Mouse (Mus musculus): ENCODE results near the gene Ttyh2. TPM values are rescaled to one million over a fixed set of nuclear protein-coding genes. Genes with fewer than 3 reads are reported as not detected.

Ttyh2 gene
- polyA plus RNA-seq (2012; rRNA removed; ENCODE audit: low replicate concordance), result 67.9 and 109 TPM in 2 replicates

DNA sequence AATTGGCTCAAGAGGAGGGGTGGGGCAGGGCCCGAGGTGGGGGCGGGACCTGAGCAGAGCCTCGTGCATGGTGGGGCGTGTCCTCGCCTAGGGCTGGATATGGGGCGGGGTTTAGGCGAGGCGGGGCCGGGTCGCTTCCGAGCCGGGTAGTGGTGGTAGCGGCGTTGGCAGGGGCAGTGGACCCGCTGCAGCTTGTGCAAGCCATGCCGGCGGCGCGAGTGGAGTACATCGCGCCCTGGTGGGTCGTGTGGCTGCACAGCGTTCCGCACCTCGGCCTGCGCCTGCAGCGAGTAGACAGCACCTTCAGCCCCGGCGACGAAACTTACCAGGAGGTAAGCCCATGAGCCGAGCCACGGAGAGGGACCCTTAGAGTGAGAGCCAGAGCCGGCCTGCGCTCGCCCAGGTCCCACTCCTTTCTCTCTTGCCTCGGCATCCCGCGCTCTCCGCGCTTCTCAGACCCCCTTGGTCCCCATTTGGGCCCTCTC is at the start of gene Ttyh2:
TSS of gene Ttyh2 (plus strand) at position 91 of the 485 bp plus-strand sequence.

DNA sequence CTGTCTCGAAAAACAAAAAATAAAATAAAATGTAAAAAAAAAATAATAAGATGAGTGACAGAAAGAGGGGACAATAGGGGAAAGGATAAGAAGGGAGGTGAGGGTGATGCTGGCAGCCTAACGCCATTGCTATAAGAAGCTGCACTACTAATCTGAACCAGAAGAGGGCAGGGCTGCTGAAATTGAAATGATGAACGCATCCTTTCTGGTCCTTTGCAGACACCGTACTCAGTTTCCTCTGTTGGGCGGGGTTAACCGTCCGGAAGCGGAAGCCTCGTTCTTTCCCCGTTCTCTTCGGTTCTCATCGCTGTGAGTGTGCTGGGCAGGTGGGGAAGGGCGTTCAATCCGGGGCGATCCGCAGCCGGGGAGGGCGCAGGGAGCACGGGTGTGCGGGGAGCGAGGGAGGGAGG is 6.9 kb upstream of the Ttyh2 start, which contains the start of gene Rpl38:
TSS of gene Rpl38 (plus strand) at position 224 of the 410 bp plus-strand sequence.

DNA sequence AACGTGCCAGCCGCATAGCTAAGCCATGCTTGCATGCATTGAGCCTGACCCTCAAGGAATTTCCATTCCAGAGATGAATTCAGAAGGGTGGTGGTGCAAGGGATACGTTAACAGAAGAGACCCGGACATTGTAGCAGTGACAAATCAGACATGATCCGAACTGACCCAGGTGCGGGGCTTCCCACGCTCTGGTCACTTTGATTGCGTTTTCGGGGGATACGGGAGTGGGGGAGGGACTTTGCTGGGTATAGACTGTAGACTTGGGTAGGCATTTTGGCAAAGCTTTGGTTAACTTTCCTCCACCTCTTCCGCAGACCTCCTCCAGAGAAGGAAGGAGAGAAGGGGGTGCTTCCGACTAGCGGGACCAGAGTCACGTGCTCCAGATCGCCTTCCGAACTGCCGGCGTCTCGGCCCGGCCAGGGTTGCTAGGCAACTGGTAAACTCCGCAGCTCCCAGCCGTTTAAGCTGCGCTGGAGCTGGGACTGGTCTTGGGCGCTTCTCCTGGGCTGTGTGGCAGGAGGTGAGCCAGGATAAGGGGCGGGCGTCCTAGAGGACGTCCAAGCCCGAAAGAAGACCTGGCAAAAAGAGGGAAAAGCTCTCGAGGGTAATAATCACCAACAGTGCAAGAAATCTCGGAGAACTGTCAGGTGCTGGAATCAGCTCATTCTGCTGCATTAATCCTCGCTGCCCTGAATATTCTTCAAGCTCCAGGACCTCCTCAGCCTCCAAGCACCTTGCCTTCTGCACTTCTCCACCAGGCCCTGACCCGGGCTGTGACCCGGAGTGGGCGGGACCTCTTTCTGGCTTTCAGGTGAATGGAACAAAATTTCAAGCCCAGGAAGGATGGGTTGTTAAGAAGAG is 52.0 kb downstream of the Ttyh2 start, which contains the start of gene Dnaic2:
TSS of gene Dnaic2 (plus strand) at position 444 of the 861 bp plus-strand sequence.

DNA sequence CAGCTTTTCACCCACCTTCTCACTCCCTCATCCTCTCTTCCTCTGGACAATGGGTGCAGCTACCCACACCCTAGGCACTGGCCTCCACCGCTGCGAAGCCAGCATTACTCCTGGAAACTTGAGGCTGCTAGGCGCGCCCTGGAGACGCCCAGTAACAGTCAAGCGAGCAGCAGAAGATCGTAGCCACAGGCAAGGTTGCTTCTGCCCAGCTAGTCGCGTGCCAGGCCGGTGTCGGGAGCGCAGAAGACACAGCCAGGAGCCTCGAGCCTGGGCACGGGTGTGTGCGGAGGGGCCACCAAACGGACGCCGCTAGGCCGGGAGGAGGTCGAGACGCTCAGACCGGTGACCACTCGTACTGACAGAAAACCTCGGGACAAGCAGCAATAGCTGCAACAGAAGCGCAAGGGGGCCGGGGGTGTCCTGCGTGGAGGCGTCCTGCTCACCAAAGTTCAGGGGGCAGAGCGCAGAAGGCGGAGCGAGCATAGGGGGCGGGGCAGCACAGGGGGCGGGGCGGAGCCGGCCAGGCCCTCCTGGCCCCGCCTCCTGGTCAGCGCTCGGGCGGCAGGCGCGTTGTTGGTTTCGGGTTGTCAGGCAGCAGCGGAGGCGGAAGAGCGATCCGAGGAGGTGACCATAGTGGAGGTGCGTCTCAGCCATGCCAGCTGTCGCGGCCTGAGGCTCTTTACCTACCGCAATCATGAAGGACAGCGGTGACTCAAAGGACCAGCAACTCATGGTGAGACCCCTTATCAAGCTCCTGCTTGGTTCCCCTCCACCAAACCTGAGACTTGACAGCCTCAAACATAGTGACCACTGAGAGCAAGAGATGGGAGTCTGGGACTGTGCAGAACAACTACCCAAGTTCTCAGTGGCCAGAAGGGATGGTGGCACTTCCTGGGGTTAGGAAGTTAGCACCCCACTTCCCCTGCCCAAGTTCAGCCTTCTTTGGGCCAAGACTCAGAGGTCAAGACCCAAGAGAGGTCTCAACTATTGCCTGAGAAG is 89.9 kb downstream of the Ttyh2 start, which contains the start of gene Kif19a:
TSS of gene Kif19a (plus strand) at position 569 of the 999 bp plus-strand sequence.

Other genes starting within 250 kb of the Ttyh2 start
- gene Rpl38, start 6.9 kb upstream of the Ttyh2 start, polyA plus RNA-seq (2012; rRNA removed; ENCODE audit: low replicate concordance), result 74.7 and 81.8 TPM in 2 replicates
- 0.25 and 0.48 TPM in 2 replicates for gene Dnaic2, start 52.0 kb downstream of the Ttyh2 start, polyA plus RNA-seq (2012; rRNA removed; ENCODE audit: low replicate concordance)
- 1.0 and 1.2 TPM in 2 replicates for gene Kif19a, start 90.0 kb downstream of the Ttyh2 start, polyA plus RNA-seq (2012; rRNA removed; ENCODE audit: low replicate concordance)
- 0.49 and 0.71 TPM in 2 replicates for gene Btbd17, start 120.5 kb downstream of the Ttyh2 start, polyA plus RNA-seq (2012; rRNA removed; ENCODE audit: low replicate concordance)
- 0.25 and 0.57 TPM in 2 replicates for gene Gpr142, start 123.5 kb downstream of the Ttyh2 start, polyA plus RNA-seq (2012; rRNA removed; ENCODE audit: low replicate concordance)
- 2.5 and 4.5 TPM in 2 replicates for gene Gprc5c, start 175.7 kb downstream of the Ttyh2 start, polyA plus RNA-seq (2012; rRNA removed; ENCODE audit: low replicate concordance)
- 0.70 and 0.88 TPM in 2 replicates for gene Cd300a, start 214.6 kb downstream of the Ttyh2 start, polyA plus RNA-seq (2012; rRNA removed; ENCODE audit: low replicate concordance)